Mouse (Mus musculus) cerebellum, adult 9-11 months (tissue): ENCODE data around the gene Ntrk2.
A peak's percentile ranks its signal among the peaks of the same experiment; 100 is the strongest.

Experiments
- DNase-seq: peaks from one replicate; pipeline ENCODE4 v3.0.0; 2022

The Ntrk2 gene

DNA sequence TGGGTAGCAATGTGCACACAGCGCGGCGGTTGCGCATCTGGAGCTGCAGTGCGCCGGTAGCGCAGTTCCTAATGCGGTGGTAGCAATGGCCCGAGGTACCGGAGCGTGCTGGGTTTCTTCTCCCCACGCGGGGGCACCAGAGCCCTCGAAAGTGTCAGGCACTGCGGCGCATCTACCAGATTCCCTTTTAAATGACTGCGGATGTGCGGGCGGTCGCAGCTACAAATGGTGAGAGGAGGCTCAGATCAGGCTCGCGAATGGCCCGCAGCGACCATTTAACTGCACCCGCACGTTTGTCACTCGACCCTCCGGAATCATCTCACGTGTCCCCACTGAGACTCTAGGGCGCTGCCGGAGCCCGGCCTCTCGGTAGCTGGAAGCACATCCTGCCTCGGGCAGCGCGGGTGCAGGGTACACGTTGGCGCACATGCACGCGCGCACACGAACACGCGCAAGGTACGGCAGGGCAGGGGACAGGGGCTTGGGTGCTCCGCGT lies at the start of gene Ntrk2:
Ntrk2 (plus strand) TSS at position 173 of the 496 bp plus-strand sequence.
- peak; percentile 92 for DNase-seq

DNA sequence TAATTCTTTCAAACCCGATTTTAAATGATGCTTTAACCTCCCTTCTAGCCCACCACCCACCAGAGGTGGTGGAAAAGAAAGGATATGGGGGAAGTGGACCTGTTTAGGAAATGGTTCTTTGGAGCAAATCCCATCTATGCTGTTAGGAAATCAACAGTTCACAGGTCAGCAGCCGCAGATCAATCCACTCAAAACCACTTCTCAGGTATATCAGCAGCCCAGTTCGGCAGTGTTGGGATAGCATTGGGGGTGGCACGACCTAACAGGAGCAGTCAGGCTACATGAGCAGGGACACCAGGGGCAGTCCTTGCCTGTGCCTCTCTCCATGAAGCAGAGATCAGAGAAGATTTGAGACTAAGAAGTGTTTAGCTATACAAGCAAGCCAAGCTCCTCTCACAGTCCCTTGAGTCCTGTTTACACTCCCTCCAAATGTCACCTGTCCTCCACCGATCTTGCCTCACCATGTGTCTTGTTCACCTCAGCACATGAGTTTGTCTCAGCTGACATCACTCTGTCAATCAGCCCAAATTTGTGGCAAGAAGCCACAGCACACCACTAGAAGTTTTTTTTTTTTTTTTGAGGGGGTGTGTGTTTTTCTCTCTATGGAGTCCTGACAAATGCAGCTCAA lies 45.3 kb upstream of the Ntrk2 start:
- no peak for DNase-seq

DNA sequence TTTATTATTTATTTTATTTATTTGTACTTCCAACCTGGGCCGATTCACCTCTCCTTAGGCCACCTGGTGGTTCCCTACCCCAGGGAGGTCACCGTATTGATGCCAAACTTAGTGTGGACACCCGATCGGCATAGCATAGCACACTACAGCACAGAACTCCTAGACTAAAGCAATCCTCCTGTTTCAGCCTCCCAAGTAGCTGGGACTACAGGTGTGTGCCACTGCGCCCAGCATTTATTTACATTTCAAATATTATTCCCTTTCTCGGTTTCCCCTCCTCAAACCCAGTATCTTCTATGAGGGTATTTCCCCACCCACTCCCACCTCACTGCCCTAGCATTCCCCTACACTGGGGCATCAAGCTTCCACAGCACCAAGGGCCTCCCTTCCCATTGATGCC lies 38.1 kb upstream of the Ntrk2 start:
- no peak for DNase-seq

- no peak for DNase-seq
Observed at GRCm38 (mm10) chr13:58769438-58769837, 36.9 kb upstream of the Ntrk2 start.

GRCm38 (mm10) chr13:58779261-58779660 lies 27.1 kb upstream of the Ntrk2 start:
- no peak for DNase-seq

DNA sequence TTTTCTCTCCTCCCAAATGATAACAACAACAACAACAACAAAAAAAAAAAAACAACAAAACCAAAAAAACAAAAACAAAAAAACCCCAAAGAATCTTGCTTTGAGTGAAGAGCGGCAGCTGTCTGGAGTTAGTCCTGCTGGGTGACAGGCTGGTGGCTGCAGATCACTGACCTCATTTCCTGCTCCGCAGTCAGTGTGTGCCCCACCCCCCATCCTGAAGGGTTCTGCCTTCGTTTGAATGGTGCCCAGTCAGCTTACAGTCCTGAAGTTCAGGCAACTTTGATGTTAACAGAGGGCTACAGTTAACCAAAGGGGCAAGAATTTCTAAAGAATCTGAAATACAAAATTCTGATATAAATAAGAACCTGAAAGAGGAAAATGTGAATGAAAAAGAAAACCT lies 19.9 kb upstream of the Ntrk2 start:
- peak; percentile 82 for DNase-seq

GRCm38 (mm10) chr13:58790741-58791140 lies 15.6 kb upstream of the Ntrk2 start:
- DNase-seq: no peak

DNA sequence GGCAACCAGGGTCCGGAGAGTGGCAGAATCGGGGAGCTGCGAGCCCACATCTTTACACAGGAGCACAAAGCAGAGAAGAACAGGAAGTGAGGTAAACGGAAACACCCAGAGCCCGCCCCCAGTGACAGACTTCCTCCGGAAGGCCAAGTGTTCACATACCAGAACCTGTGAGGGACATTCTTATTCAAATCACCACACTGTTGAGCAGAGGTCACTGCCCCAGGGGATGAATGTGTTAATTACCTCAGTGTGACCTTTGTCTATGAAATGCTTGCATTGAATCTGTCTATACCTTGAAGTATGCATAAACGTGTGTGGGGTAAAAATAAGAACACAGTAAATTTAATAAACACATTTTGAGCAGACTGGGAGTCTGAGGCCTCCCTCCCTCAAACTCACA lies 9.0 kb upstream of the Ntrk2 start:
- no peak for DNase-seq

DNA sequence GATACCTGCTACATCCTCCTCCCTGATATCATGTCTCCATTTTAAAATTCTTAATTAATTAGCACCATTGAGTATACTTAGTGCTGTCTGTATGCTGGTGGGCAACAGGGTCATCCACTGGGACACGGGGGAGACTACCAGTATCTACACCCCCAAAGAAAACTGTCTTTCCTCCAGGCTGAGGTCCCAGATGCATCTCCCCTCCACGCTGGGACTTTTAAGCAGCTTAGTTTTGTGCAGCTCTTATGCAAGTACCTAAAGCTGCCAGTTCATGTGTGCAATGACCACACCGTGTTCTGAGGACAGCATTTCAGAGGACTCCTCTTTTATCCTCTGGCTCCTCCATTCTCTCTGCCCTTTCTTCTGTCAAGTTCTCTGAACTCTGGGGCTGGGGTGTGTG lies 5.1 kb upstream of the Ntrk2 start:
- no peak for DNase-seq

GRCm38 (mm10) chr13:58803882-58804281 lies 2.5 kb upstream of the Ntrk2 start:
- no peak for DNase-seq

- peak; percentile 57 for DNase-seq
Observed at GRCm38 (mm10) chr13:58805833-58806232, 536 bp upstream of the Ntrk2 start.

DNA sequence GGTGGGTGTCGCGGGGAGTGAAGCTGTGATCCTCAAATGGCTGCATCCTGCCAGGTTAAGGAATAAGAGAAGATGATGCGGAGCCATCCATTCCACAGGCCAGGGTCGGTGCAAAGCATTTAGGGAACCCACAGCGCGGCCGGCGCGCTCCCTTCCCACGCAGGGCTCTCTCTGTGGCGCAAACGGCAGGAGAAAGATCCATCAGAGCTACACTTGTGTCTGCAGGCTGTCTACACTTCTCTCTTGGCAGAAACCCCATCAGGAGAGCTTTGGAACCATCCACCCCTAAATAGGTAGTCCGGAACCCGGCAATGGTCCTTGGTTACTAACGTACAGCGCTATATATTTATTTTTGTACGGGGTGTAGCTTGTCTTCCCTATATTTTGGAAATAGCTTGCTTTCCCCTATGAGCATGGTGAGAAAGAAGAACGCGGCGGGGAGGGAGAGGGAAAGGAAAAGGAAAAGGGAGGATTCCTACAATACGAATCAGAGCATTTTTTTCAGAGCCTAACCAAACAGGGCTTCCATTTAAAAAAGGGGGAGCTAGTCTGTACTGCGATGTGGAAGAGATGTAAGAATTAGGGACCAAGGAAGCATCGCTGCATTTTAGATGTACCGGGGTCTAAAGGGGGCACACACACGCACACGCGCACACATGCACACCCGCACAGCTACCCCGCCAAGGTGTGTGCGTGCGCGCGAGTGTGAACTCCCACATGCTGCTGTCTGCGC lies 693 bp downstream of the Ntrk2 start:
- DNase-seq: no peak

- DNase-seq: peak; percentile 90
Observed at GRCm38 (mm10) chr13:58807629-58808363, 1.4 kb downstream of the Ntrk2 start.

DNA sequence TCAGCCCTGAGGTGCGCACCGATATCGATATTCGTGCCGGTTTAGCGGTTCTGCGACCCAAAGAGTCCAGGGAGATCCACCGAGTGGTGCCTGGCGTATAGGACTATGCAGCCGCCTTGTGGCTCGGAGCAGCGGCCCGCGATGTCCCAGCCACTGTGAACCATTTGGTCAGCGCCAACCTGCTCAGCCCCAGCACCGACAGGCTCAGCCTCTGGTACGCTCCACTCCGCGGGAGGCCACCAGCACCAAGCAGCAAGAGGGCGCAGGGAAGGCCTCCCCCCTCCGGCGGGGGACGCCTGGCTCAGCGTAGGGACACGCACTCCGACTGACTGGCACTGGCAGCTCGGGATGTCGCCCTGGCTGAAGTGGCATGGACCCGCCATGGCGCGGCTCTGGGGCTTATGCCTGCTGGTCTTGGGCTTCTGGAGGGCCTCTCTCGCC lies 2.0 kb downstream of the Ntrk2 start:
- DNase-seq: peak; percentile 86

GRCm38 (mm10) chr13:58809930-58810329 lies 3.6 kb downstream of the Ntrk2 start:
- DNase-seq: peak; percentile 75

DNA sequence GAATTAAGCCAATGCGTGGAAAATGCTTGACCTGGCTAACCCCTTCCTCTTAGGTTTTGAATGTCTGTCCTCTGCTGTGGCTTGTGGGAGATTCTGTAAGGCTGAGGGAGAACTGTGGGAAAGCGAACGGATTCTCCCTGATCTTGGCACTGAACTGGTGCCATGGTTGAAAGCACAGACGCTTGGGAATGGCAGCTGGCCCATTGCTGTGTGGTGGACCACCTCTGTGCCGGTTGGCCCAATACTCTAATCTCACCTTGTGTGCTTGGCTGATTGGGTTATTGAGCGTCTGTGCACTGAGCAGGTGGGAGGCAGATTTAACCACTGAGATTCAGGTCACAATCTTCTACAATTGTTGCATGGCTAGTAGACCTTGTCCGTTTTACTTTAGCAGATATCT lies 18.4 kb downstream of the Ntrk2 start:
- peak; percentile 69 for DNase-seq

GRCm38 (mm10) chr13:58826356-58827197 lies 20.2 kb downstream of the Ntrk2 start:
- peak; percentile 88 for DNase-seq

GRCm38 (mm10) chr13:58831999-58832398 lies 25.6 kb downstream of the Ntrk2 start:
- DNase-seq: no peak

DNA sequence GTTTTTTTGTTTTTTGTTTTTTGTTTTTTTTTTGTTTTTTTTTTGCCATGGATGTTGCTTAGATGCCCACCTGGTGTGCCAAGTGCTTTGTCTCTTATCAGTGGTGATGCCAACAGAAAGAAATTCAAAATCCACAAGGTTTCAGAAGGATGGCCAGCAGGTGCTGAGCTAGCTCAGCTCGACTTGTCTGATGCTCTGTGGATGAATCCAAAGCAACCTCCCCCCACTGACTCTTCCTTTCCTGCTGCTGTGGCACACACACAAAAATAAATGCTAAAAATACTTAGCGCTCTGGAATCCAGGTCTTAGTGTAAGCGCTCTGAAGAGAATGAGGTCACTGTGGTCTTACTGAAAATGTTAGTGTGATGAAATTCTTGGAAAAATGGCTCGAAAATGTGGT lies 28.4 kb downstream of the Ntrk2 start:
- DNase-seq: peak; percentile 73

GRCm38 (mm10) chr13:58836891-58837290 lies 30.5 kb downstream of the Ntrk2 start:
- no peak for DNase-seq

GRCm38 (mm10) chr13:58838110-58838509 lies 31.7 kb downstream of the Ntrk2 start:
- no peak for DNase-seq

- DNase-seq: peak; percentile 64
Observed at GRCm38 (mm10) chr13:58840731-58841359, 34.5 kb downstream of the Ntrk2 start.
